Mouse (Mus musculus) midbrain, embryonic 12.5 days (tissue): ENCODE measurements around the gene Fam50b. TPM values are rescaled to one million over a fixed set of nuclear protein-coding genes. Genes with fewer than 3 reads are reported as not detected.

Experiments used
- ATAC-seq: fragments of 200-750 bp; cut with Nextera tagmentation; 2 replicates; pipeline ENCODE4 v1.8.0; 2017; ENCODE audit warnings: low read depth, moderate TSS enrichment, moderate library complexity; ENCODE audit not compliant: low FRiP score
- H3K27ac ChIP-seq: fragments of 300-500 bp; sonication (generic); replicated peaks from 2 replicates; pipeline ENCODE4 v1.5.1; 2016; ENCODE audit warnings: mild to moderate bottlenecking
- H3K27me3 ChIP-seq: fragments of 300-500 bp; sonication (generic); 2 replicates; pipeline ENCODE4 v1.6.1; 2016; ENCODE audit warnings: mild to moderate bottlenecking
- H3K36me3 ChIP-seq: fragments of 300-500 bp; sonication (generic); 2 replicates; pipeline ENCODE4 v1.6.1; 2016
- H3K4me1 ChIP-seq: fragments of 300-500 bp; sonication (generic); 2 replicates; pipeline ENCODE4 v1.6.1; 2016
- H3K4me2 ChIP-seq: fragments of 300-500 bp; sonication (generic); replicated peaks from 2 replicates; pipeline ENCODE4 v1.6.1; 2016; ENCODE audit warnings: mild to moderate bottlenecking, moderate library complexity
- H3K4me3 ChIP-seq: fragments of 300-500 bp; sonication (generic); 2 replicates; pipeline ENCODE4 v1.5.1; 2016; ENCODE audit warnings: mild to moderate bottlenecking
- H3K9ac ChIP-seq: fragments of 300-500 bp; sonication (generic); replicated peaks from 2 replicates; pipeline ENCODE4 v1.6.1; 2016; ENCODE audit warnings: mild to moderate bottlenecking, moderate library complexity
- H3K9me3 ChIP-seq: fragments of 300-500 bp; sonication (generic); 2 replicates; pipeline ENCODE4 v1.6.1; 2016; ENCODE audit warnings: mild to moderate bottlenecking
- WGBS: fragments of 180-500 bp; shearing (Covaris S2); methylation state at CpG from one replicate; pipeline ENCODE4 v1.1.7; 2016; 5-methylcytosine and 5-hydroxymethylcytosine counted together
- polyA plus RNA-seq: library from polyadenylated mRNA; unstranded; fragments of >200 nt; fragmentation: Nextera tagmentation; extraction: Ambion mirVana; gene quantifications from 2 replicates; pipeline ENCODE4 v1.2.1, GENCODE M21; 2016

The Fam50b gene
- polyA plus RNA-seq, 1 experiment from 2014 or later: not detected

- Histone ChIP-seq H3K27me3 (no peaks in the 10 kb centered on the region), H3K9me3 (no peaks in the 10 kb centered on the region), H3K9ac (no peak overlapping the region), H3K36me3 (no peaks in the 10 kb centered on the region), H3K27ac (no peak overlapping the region), H3K4me3 (no peak overlapping the region), H3K4me1 (0 out of 2 replicates have a peak, but pooled peaks cover 5% of the 10 kb centered on the region), H3K4me2 (no peak overlapping the region)
- no peak for ATAC-seq
- WGBS: 85% methylated on average over 9 of the region's 9 CpGs
These were observed 6.6 kb downstream of the Fam50b start for GRCm38 (mm10) chr13:34741254-34741653.

- Histone ChIP-seq H3K4me1 (0 out of 2 replicates have a peak, but pooled peaks cover 5% of the 10 kb centered on the region), H3K9me3 (peaks cover 3% of the 10 kb centered on the region; the same call in 1 of the 2 replicates), H3K9ac (no peak overlapping the region), H3K36me3 (no peaks in the 10 kb centered on the region), H3K4me2 (no peak overlapping the region), H3K4me3 (no peak overlapping the region), H3K27ac (no peak overlapping the region), H3K27me3 (no peaks in the 10 kb centered on the region)
- WGBS: 76% methylated on average over 3 of the region's 3 CpGs
- no peak for ATAC-seq
These were observed 7.3 kb downstream of the Fam50b start for GRCm38 (mm10) chr13:34741813-34742568.

- no peaks in the 10 kb centered on the region for H3K27me3 ChIP-seq
- no peak overlapping the region for H3K4me2 ChIP-seq
- H3K27ac ChIP-seq: no peak overlapping the region
- no peak for ATAC-seq
- H3K9me3 ChIP-seq: peaks cover 6% of the 10 kb centered on the region; the same call in 1 of the 2 replicates
- H3K9ac ChIP-seq: no peak overlapping the region
- H3K36me3 ChIP-seq: no peaks in the 10 kb centered on the region
- no peak overlapping the region for H3K4me3 ChIP-seq
- WGBS: 96% methylated on average over 34 of the region's 34 CpGs
- H3K4me1 ChIP-seq: no peaks in the 10 kb centered on the region
These were observed 12.2 kb downstream of the Fam50b start for GRCm38 (mm10) chr13:34746811-34747210.

- peaks cover 6% of the 10 kb centered on the region; the same call in 1 of the 2 replicates for H3K9me3 ChIP-seq
- H3K27ac ChIP-seq: no peak overlapping the region
- no peak overlapping the region for H3K4me2 ChIP-seq
- no peaks in the 10 kb centered on the region for H3K4me1 ChIP-seq
- H3K9ac ChIP-seq: no peak overlapping the region
- H3K27me3 ChIP-seq: no peaks in the 10 kb centered on the region
- no peak overlapping the region for H3K4me3 ChIP-seq
- WGBS: 60% methylated on average over 3 of the region's 3 CpGs
- no peak for ATAC-seq
- no peaks in the 10 kb centered on the region for H3K36me3 ChIP-seq
These were observed 13.9 kb downstream of the Fam50b start for GRCm38 (mm10) chr13:34748530-34748929.

- Histone ChIP-seq H3K9me3 (no peaks in the 10 kb centered on the region), H3K4me2 (no peak overlapping the region), H3K27me3 (peaks cover 12% of the 10 kb centered on the region; the same call in 1 of the 2 replicates), H3K27ac (no peak overlapping the region), H3K9ac (no peak overlapping the region), H3K4me3 (no peak overlapping the region), H3K36me3 (no peaks in the 10 kb centered on the region), H3K4me1 (peaks cover 9% of the 10 kb centered on the region)
- WGBS: 96% methylated on average over 9 of the region's 9 CpGs
- no peak for ATAC-seq
These were observed 24.6 kb downstream of the Fam50b start for GRCm38 (mm10) chr13:34759202-34759601.

GRCm38 (mm10) chr13:34760518-34761287 is 26.1 kb downstream of the Fam50b start:
- peak; percentile 66 for ATAC-seq
- Histone ChIP-seq H3K4me2 (no peak overlapping the region; the same call in 1 of the 2 replicates), H3K36me3 (no peaks in the 10 kb centered on the region), H3K4me3 (no peak overlapping the region), H3K4me1 (peaks cover 9% of the 10 kb centered on the region), H3K9ac (no peak overlapping the region), H3K9me3 (no peaks in the 10 kb centered on the region), H3K27ac (no peak overlapping the region), H3K27me3 (peaks cover 12% of the 10 kb centered on the region; the same call in 1 of the 2 replicates)
- WGBS: 4% methylated on average over 7 of the region's 7 CpGs

- Histone ChIP-seq H3K4me1 (peaks cover 9% of the 10 kb centered on the region), H3K36me3 (no peaks in the 10 kb centered on the region), H3K4me2 (no peak overlapping the region), H3K27me3 (peaks cover 12% of the 10 kb centered on the region; the same call in 1 of the 2 replicates), H3K27ac (no peak overlapping the region), H3K9me3 (no peaks in the 10 kb centered on the region), H3K9ac (no peak overlapping the region), H3K4me3 (no peak overlapping the region)
- ATAC-seq: no peak
- WGBS: 54% methylated on average over 5 of the region's 5 CpGs
These were observed 27.5 kb downstream of the Fam50b start for GRCm38 (mm10) chr13:34762136-34762535.

GRCm38 (mm10) chr13:34762865-34763264 is 28.2 kb downstream of the Fam50b start:
- Histone ChIP-seq H3K9ac (no peak overlapping the region), H3K36me3 (no peaks in the 10 kb centered on the region), H3K4me2 (no peak overlapping the region), H3K4me1 (peaks cover 9% of the 10 kb centered on the region), H3K9me3 (no peaks in the 10 kb centered on the region), H3K27ac (no peak overlapping the region), H3K27me3 (peaks cover 12% of the 10 kb centered on the region; the same call in 1 of the 2 replicates), H3K4me3 (no peak overlapping the region)
- ATAC-seq: no peak
- WGBS: 33% methylated on average over 4 of the region's 4 CpGs

GRCm38 (mm10) chr13:34765269-34765668 is 30.6 kb downstream of the Fam50b start:
- no peak for ATAC-seq
- Histone ChIP-seq H3K4me1 (peaks cover 9% of the 10 kb centered on the region), H3K9ac (no peak overlapping the region), H3K4me3 (no peak overlapping the region), H3K36me3 (no peaks in the 10 kb centered on the region), H3K27me3 (peaks cover 4% of the 10 kb centered on the region; the same call in 1 of the 2 replicates), H3K27ac (no peak overlapping the region), H3K9me3 (no peaks in the 10 kb centered on the region), H3K4me2 (no peak overlapping the region)
- 93% methylated on average over 5 of the region's 5 CpGs for whole genome bisulfite sequencing

GRCm38 (mm10) chr13:34766572-34766971 is 31.9 kb downstream of the Fam50b start:
- Histone ChIP-seq H3K36me3 (no peaks in the 10 kb centered on the region), H3K4me3 (no peak overlapping the region), H3K9ac (no peak overlapping the region), H3K27me3 (peaks cover 4% of the 10 kb centered on the region; the same call in 1 of the 2 replicates), H3K27ac (no peak overlapping the region), H3K9me3 (no peaks in the 10 kb centered on the region), H3K4me2 (no peak overlapping the region), H3K4me1 (no peaks in the 10 kb centered on the region)
- no peak for ATAC-seq
- WGBS: 76% methylated on average over 4 of the region's 4 CpGs

- WGBS: 86% methylated on average over 18 of the region's 18 CpGs
- no peaks in the 10 kb centered on the region for H3K27me3 ChIP-seq
- H3K9me3 ChIP-seq: no peaks in the 10 kb centered on the region
- no peak for ATAC-seq
- H3K4me2 ChIP-seq: no peak overlapping the region
- no peaks in the 10 kb centered on the region for H3K36me3 ChIP-seq
- H3K4me3 ChIP-seq: no peak overlapping the region
- no peak overlapping the region for H3K27ac ChIP-seq
- no peak overlapping the region for H3K9ac ChIP-seq
- H3K4me1 ChIP-seq: no peaks in the 10 kb centered on the region
These were observed 33.1 kb downstream of the Fam50b start for GRCm38 (mm10) chr13:34767527-34768292.
